Comparison of ENCODE assay signal across 8 mouse cellular contexts in the genomic region with DNA sequence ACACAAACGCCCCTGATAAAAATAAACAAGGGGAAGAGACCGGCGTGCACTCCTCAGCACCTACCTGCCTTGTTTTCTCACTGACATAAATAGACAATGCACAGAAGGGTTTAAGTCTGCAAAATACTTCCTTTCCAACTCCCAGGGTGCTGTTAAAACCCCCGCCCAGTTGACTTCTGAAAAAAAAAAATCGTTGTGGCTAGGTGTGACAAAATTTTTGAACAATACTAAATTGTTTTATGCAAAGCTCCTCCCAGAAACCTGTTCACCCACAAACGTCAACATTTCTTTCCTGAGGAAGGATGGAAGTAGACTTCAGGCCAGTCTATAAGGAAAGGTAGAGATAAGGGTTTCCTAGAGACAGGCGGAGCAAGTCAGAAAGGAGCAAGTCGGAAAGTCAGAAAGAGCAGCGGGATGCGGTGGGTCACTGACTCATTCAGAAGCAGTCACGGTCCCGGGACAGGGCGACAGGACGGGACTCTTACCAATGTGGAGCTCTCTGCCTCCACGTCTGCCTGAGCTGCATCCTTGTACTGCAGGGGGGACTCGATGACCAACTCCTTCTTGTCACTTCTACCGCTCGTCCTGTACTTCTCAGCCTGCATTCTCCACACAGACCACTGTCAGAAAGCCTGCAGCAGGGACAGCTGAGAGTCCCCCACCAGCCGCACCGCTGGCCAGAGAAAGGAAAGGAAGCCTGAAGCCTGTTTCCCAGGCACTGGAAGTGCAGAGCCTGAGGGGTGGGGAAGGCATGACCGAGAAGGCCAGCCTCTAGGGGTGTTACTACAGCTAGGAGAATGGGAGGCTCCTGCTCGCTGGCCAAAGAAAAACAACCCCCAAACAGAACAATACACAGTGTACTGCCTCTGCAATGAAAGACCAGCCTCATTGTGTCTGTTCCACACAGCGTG.
A peak's percentile ranks its signal among the peaks of the same experiment; 100 is the strongest.
DNase-seq lines count a peak whose midpoint lies in the region; ATAC-seq and TF ChIP-seq lines count a peak whose summit lies in the region.

No protein-coding gene starts in this region.

- peak overlapping the region; percentile 62; the same call in 1 of the 2 replicates for H3K27ac ChIP-seq in hindbrain, embryonic 16.5 days (ENCODE audit: low read depth, low read length)
- peak overlapping the region; percentile 58 for H3K27ac ChIP-seq in left cerebral cortex, adult 2 months
- H3K27ac ChIP-seq in thymus, adult 2 months (ENCODE audit: control insufficient read depth, insufficient read depth, low read length) = no peak overlapping the region

- H3K9ac ChIP-seq in hindbrain, embryonic 16.5 days (ENCODE audit: low read depth, low read length) = peak overlapping the region; percentile 41

- intact Hi-C loops in gastrocnemius, postnatal 14 days (cut with DNase I; ENCODE audit: low total_unique reads) = no loop called here
- intact Hi-C loops in left cerebral cortex, adult 2 months (cut with DNase I) = loop anchor here (5.0 kb wide), 1 partner anchor 36 kb away; no protein-coding TSS in a partner anchor

- peaks cover 19% of the 10 kb centered on the region; the same call in 1 of the 2 replicates for H3K4me1 ChIP-seq in hindbrain, embryonic 16.5 days (ENCODE audit: control insufficient read depth, insufficient read depth, low read depth, low read length)
- peaks cover 9% of the 10 kb centered on the region for H3K4me1 ChIP-seq in thymus, adult 2 months (replicated peaks; ENCODE audit: control insufficient read depth, insufficient read depth, low read length)

- peak overlapping the region; percentile 37 for H3K4me2 ChIP-seq in hindbrain, embryonic 16.5 days (ENCODE audit: low read length)

- no peaks in the 10 kb centered on the region for H3K36me3 ChIP-seq in hindbrain, embryonic 16.5 days (ENCODE audit: control insufficient read depth, insufficient read depth, low read length)
- H3K36me3 ChIP-seq in thymus, adult 2 months (ENCODE audit: control insufficient read depth, insufficient read depth, low read length) = no peaks in the 10 kb centered on the region

- H3K27me3 ChIP-seq in hindbrain, embryonic 16.5 days (replicated peaks; ENCODE audit: control insufficient read depth, insufficient read depth, low read length) = no peaks in the 10 kb centered on the region
- H3K27me3 ChIP-seq in thymus, adult 2 months (ENCODE audit: control insufficient read depth, insufficient read depth, low read length) = no peaks in the 10 kb centered on the region

- 6% methylated on average over 23 of the region's 23 CpGs for WGBS in hindbrain, embryonic 16.5 days
- WGBS in thymus, adult 2 months = 46% methylated on average over 23 of the region's 23 CpGs

- no peaks in the 10 kb centered on the region for H3K9me3 ChIP-seq in hindbrain, embryonic 16.5 days (ENCODE audit: control insufficient read depth, low read length)

- TF ChIP-seq POLR2A in thymus, adult 2 months (IDR thresholded peaks at IDR 0.05; ENCODE audit: control insufficient read depth, extremely low read depth, insufficient read depth, low read length, poor library complexity) = no peak

- DNase-seq in ES-CJ7 (ENCODE audit: low read depth, low spot score) = peak; percentile 14
- DNase-seq in cerebellum, postnatal 14 days = peak; percentile 24
- peak; percentile 74 for DNase-seq in gastrocnemius, postnatal 14 days
- peak in 1 of 2 experiments; percentile 29 for DNase-seq in left cerebral cortex, adult 2 months (ENCODE audit: extremely low spot score in 1 of 2, low spot score in 2 of 2)
- DNase-seq in lung, postnatal 36 days = peak; percentile 85
- peak; percentile 17 for DNase-seq in right cerebral cortex, postnatal 4 days
- DNase-seq in thymus, adult 2 months = no peak

- ATAC-seq in hindbrain, embryonic 16.5 days = peak; percentile 81

- peak overlapping the region; percentile 32 for H3K4me3 ChIP-seq in hindbrain, embryonic 16.5 days (ENCODE audit: low read length)
- peak overlapping the region; percentile 46 for H3K4me3 ChIP-seq in left cerebral cortex, adult 2 months
- no peak overlapping the region for H3K4me3 ChIP-seq in thymus, adult 2 months (ENCODE audit: control insufficient read depth, insufficient read depth, low read length)

- TF ChIP-seq CTCF in left cerebral cortex, adult 2 months (IDR thresholded peaks at IDR 0.05) = peak; percentile 13
- TF ChIP-seq CTCF in thymus, adult 2 months (IDR thresholded peaks at IDR 0.05; ENCODE audit: borderline replicate concordance, control insufficient read depth, extremely low read depth, insufficient read depth, low read length, poor library complexity) = no peak
